Mouse (Mus musculus) liver, embryonic 12.5 days (tissue): ENCODE measurements at regions not wholly inside any gene's neighbourhood (a gene's known extent, or its start where the extent isn't known, plus 50 kb on each side); places are given as distances from the start of the nearest gene placed in this dataset.

Experiments
- ATAC-seq: fragments of 200-750 bp; cut with Nextera tagmentation; 2 replicates; pipeline ENCODE4 v1.8.0; 2017; ENCODE audit warnings: moderate number of reproducible peaks, mild to moderate bottlenecking, moderate library complexity
- H3K27ac ChIP-seq: fragments of 300-500 bp; sonication (generic); 2 replicates; pipeline ENCODE4 v1.5.1; 2016; ENCODE audit warnings: mild to moderate bottlenecking
- H3K27me3 ChIP-seq: fragments of 300-500 bp; sonication (generic); replicated peaks from 2 replicates; pipeline ENCODE4 v1.6.1; 2016; ENCODE audit warnings: mild to moderate bottlenecking, moderate library complexity
- H3K36me3 ChIP-seq: fragments of 300-500 bp; sonication (generic); 2 replicates; pipeline ENCODE4 v1.6.1; 2016; ENCODE audit warnings: mild to moderate bottlenecking, moderate library complexity
- H3K4me1 ChIP-seq: fragments of 300-500 bp; sonication (generic); 2 replicates; pipeline ENCODE4 v1.6.1; 2016
- H3K4me2 ChIP-seq: fragments of 300-500 bp; sonication (generic); 2 replicates; pipeline ENCODE4 v1.6.1; 2016; ENCODE audit warnings: mild to moderate bottlenecking, moderate library complexity
- H3K4me3 ChIP-seq: fragments of 300-500 bp; sonication (generic); 2 replicates; pipeline ENCODE4 v1.5.1; 2016; ENCODE audit warnings: mild to moderate bottlenecking, moderate library complexity
- H3K9ac ChIP-seq: fragments of 300-500 bp; sonication (generic); 2 replicates; pipeline ENCODE4 v1.6.1; 2016; ENCODE audit warnings: mild to moderate bottlenecking, moderate library complexity
- H3K9me3 ChIP-seq: fragments of 300-500 bp; sonication (generic); replicated peaks from 2 replicates; pipeline ENCODE4 v1.6.1; 2016; ENCODE audit warnings: mild to moderate bottlenecking, moderate library complexity
- WGBS: fragments of 180-500 bp; shearing (Covaris S2); methylation state at CpG from one replicate; pipeline ENCODE4 v1.1.7; 2016; ENCODE audit not compliant: insufficient replicate concordance; 5-methylcytosine and 5-hydroxymethylcytosine counted together

GRCm38 (mm10) chr1:72036141-72036540 lies 176.0 kb downstream of the Mreg start:
- Histone ChIP-seq H3K36me3 (no peaks in the 10 kb centered on the region), H3K9ac (no peak overlapping the region), H3K27me3 (no peaks in the 10 kb centered on the region), H3K9me3 (no peaks in the 10 kb centered on the region), H3K4me1 (peaks cover 21% of the 10 kb centered on the region), H3K27ac (no peak overlapping the region), H3K4me3 (no peak overlapping the region), H3K4me2 (no peak overlapping the region)
- ATAC-seq, result no peak
- 72% methylated on average over 5 of the region's 5 CpGs for WGBS

DNA sequence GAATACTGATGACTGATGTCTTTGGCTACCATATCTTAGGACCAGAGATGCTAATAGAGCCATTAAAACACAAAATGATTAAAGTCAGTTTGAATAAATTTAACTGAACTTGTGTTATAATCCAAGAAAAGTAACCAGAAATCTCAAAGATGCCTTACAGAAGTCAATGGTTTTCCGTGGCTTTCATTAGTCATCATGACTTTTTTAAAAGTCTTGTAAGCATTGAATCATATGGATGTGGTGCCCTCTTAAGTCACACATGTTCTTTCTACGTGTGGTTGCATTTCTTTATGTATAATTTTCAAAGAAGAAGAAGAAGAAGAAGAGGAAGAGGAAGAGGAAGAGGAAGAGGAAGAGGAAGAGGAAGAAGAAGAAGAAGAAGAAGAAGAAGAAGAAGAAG lies 178.2 kb downstream of the Mreg start:
- H3K4me3 ChIP-seq, result no peak overlapping the region
- no peak overlapping the region for H3K4me2 ChIP-seq
- no peak overlapping the region for H3K9ac ChIP-seq
- H3K27me3 ChIP-seq, result no peaks in the 10 kb centered on the region
- peaks cover 28% of the 10 kb centered on the region for H3K4me1 ChIP-seq
- no peak overlapping the region for H3K27ac ChIP-seq
- H3K9me3 ChIP-seq, result no peaks in the 10 kb centered on the region
- no peaks in the 10 kb centered on the region for H3K36me3 ChIP-seq
- ATAC-seq, result no peak
- WGBS, result 56% methylated on average over 2 of the region's 2 CpGs

GRCm38 (mm10) chr1:72032214-72032613 lies 179.9 kb downstream of the Mreg start:
- WGBS, result 52% methylated on average over 4 of the region's 4 CpGs
- ATAC-seq, result no peak
- H3K27ac ChIP-seq, result no peak overlapping the region

GRCm38 (mm10) chr1:72030763-72031405 lies 181.2 kb downstream of the Mreg start:
- 41% methylated on average over 8 of the region's 8 CpGs for WGBS
- no peak for ATAC-seq

More at GRCm38 (mm10) chr1:72032214-72032613, 179.9 kb downstream of the Mreg start:
- Histone ChIP-seq H3K36me3 (no peaks in the 10 kb centered on the region), H3K9ac (no peak overlapping the region), H3K27me3 (no peaks in the 10 kb centered on the region), H3K4me2 (no peak overlapping the region), H3K4me3 (no peak overlapping the region), H3K9me3 (no peaks in the 10 kb centered on the region), H3K4me1 (peaks cover 19% of the 10 kb centered on the region)

DNA sequence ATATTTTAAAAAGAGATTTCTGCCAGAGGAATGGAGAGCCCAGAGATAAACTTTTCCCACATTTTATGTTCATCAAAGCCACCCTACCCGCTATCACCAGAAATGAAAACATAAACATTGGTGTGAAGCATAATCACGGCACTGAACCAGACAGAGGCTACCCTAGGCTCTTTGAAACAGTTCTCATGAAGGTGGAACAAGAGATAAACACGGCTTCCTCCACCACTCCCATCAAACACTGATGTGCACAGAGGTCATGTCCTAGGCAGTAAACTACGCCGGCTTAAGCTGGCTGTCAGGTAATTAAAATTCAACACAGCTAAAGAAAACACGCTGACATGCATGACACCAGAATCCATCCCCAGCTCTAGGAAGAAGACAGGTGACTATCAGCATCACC lies 182.5 kb downstream of the Mreg start:
- peaks cover 7% of the 10 kb centered on the region; the same call in 1 of the 2 replicates for H3K4me1 ChIP-seq
- H3K9me3 ChIP-seq, result no peaks in the 10 kb centered on the region
- 58% methylated on average over 6 of the region's 6 CpGs for WGBS
- no peak overlapping the region for H3K27ac ChIP-seq
- H3K36me3 ChIP-seq, result no peaks in the 10 kb centered on the region
- H3K4me3 ChIP-seq, result no peak overlapping the region
- ATAC-seq, result no peak
- H3K9ac ChIP-seq, result no peak overlapping the region
- no peaks in the 10 kb centered on the region for H3K27me3 ChIP-seq
- H3K4me2 ChIP-seq, result no peak overlapping the region

More at GRCm38 (mm10) chr1:72030763-72031405, 181.2 kb downstream of the Mreg start:
- no peak overlapping the region for H3K9ac ChIP-seq
- H3K27ac ChIP-seq, result no peak overlapping the region
- H3K9me3 ChIP-seq, result no peaks in the 10 kb centered on the region
- no peak overlapping the region for H3K4me2 ChIP-seq
- H3K4me3 ChIP-seq, result no peak overlapping the region
- peaks cover 9% of the 10 kb centered on the region; the same call in 1 of the 2 replicates for H3K4me1 ChIP-seq
- H3K36me3 ChIP-seq, result no peaks in the 10 kb centered on the region
- no peaks in the 10 kb centered on the region for H3K27me3 ChIP-seq

GRCm38 (mm10) chr1:72026861-72027260 lies 185.2 kb downstream of the Mreg start:
- Histone ChIP-seq H3K4me2 (no peak overlapping the region), H3K27ac (no peak overlapping the region), H3K9me3 (no peaks in the 10 kb centered on the region), H3K9ac (no peak overlapping the region), H3K36me3 (no peaks in the 10 kb centered on the region), H3K4me3 (no peak overlapping the region), H3K27me3 (no peaks in the 10 kb centered on the region), H3K4me1 (peaks cover 7% of the 10 kb centered on the region; the same call in 1 of the 2 replicates)
- 85% methylated on average over 4 of the region's 4 CpGs for WGBS
- ATAC-seq, result no peak

GRCm38 (mm10) chr1:72022631-72023030 lies 189.5 kb downstream of the Mreg start:
- no peaks in the 10 kb centered on the region for H3K4me1 ChIP-seq
- no peaks in the 10 kb centered on the region for H3K27me3 ChIP-seq
- no peak overlapping the region for H3K4me2 ChIP-seq
- 73% methylated on average over 3 of the region's 3 CpGs for WGBS
- H3K9ac ChIP-seq, result no peak overlapping the region
- no peak overlapping the region for H3K4me3 ChIP-seq
- no peaks in the 10 kb centered on the region for H3K36me3 ChIP-seq
- no peak overlapping the region for H3K27ac ChIP-seq
- ATAC-seq, result no peak
- H3K9me3 ChIP-seq, result no peaks in the 10 kb centered on the region

GRCm38 (mm10) chr1:72018479-72019222 lies 193.5 kb downstream of the Mreg start:
- no peak overlapping the region for H3K4me2 ChIP-seq
- ATAC-seq, result no peak
- no peaks in the 10 kb centered on the region for H3K27me3 ChIP-seq
- WGBS, result 47% methylated on average over 4 of the region's 4 CpGs
- H3K9me3 ChIP-seq, result no peaks in the 10 kb centered on the region
- H3K4me1 ChIP-seq, result peaks cover 6% of the 10 kb centered on the region
- H3K27ac ChIP-seq, result no peak overlapping the region
- H3K36me3 ChIP-seq, result no peaks in the 10 kb centered on the region
- H3K9ac ChIP-seq, result no peak overlapping the region
- no peak overlapping the region for H3K4me3 ChIP-seq

- no peak overlapping the region for H3K9ac ChIP-seq
- no peaks in the 10 kb centered on the region for H3K9me3 ChIP-seq
- H3K4me1 ChIP-seq, result peaks cover 6% of the 10 kb centered on the region
- H3K4me2 ChIP-seq, result no peak overlapping the region
- no peaks in the 10 kb centered on the region for H3K36me3 ChIP-seq
- WGBS, result 40% methylated on average over 1 of the region's 1 CpGs
- H3K27me3 ChIP-seq, result no peaks in the 10 kb centered on the region
- H3K4me3 ChIP-seq, result no peak overlapping the region
- H3K27ac ChIP-seq, result no peak overlapping the region
- ATAC-seq, result no peak
Measured at GRCm38 (mm10) chr1:72017814-72018478, 194.2 kb downstream of the Mreg start.

GRCm38 (mm10) chr1:72015471-72015870 lies 196.6 kb downstream of the Mreg start:
- Histone ChIP-seq H3K9me3 (no peaks in the 10 kb centered on the region), H3K4me2 (no peak overlapping the region), H3K27ac (no peak overlapping the region), H3K9ac (no peak overlapping the region), H3K4me1 (peaks cover 9% of the 10 kb centered on the region), H3K27me3 (no peaks in the 10 kb centered on the region), H3K36me3 (no peaks in the 10 kb centered on the region), H3K4me3 (no peak overlapping the region)
- WGBS, result 74% methylated on average over 4 of the region's 4 CpGs
- ATAC-seq, result no peak

GRCm38 (mm10) chr1:72014580-72014979 lies 197.5 kb downstream of the Mreg start:
- H3K4me3 ChIP-seq, result no peak overlapping the region
- no peaks in the 10 kb centered on the region for H3K27me3 ChIP-seq
- no peak overlapping the region for H3K9ac ChIP-seq
- ATAC-seq, result no peak
- H3K27ac ChIP-seq, result no peak overlapping the region
- no peak overlapping the region for H3K4me2 ChIP-seq
- peaks cover 13% of the 10 kb centered on the region for H3K4me1 ChIP-seq
- 21% methylated on average over 2 of the region's 2 CpGs for WGBS
- no peaks in the 10 kb centered on the region for H3K9me3 ChIP-seq
- H3K36me3 ChIP-seq, result no peaks in the 10 kb centered on the region

DNA sequence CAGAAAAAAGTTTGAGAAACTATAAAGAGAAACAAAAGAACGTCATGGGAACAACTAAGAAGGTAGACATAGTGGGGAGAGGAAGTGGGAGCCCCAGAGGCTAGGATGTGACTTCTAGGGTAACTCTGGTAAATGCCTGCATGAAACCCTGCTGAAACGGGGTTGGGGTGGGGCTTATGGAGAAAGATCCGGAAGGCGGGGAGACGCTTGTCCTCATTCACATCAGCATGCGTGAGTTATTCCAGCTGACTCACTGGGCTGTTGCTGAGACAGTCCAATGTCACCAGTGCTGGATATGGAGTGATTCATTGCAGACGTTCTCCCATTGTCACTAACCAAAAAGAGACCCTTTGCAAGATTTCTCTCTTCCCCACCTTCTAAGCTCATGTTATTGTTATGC lies 198.2 kb downstream of the Mreg start:
- Histone ChIP-seq H3K4me3 (no peak overlapping the region), H3K4me1 (peaks cover 20% of the 10 kb centered on the region), H3K9ac (no peak overlapping the region), H3K4me2 (no peak overlapping the region), H3K27me3 (no peaks in the 10 kb centered on the region), H3K9me3 (no peaks in the 10 kb centered on the region), H3K36me3 (no peaks in the 10 kb centered on the region), H3K27ac (no peak overlapping the region)
- WGBS, result 54% methylated on average over 7 of the region's 7 CpGs
- no peak for ATAC-seq
